Mouse (Mus musculus) testis, adult 2 months (tissue): ENCODE measurements around the gene Cfap299. TPM values are rescaled to one million over a fixed set of nuclear protein-coding genes. Genes with fewer than 3 reads are reported as not detected.

ENCODE experiments used
- H3K27ac ChIP-seq: fragments of 200-500 bp; 2 replicates; pipeline ENCODE4 v1.5.1; 2012; ENCODE audit warnings: low read depth, low read length; ENCODE audit not compliant: control insufficient read depth, insufficient read depth
- H3K27me3 ChIP-seq: fragments of 200-500 bp; 2 replicates; pipeline ENCODE4 v1.6.1; 2012; ENCODE audit warnings: mild to moderate bottlenecking, low read length, moderate library complexity; ENCODE audit not compliant: control insufficient read depth, insufficient read depth
- H3K36me3 ChIP-seq: fragments of 200-500 bp; 2 replicates; pipeline ENCODE4 v1.6.1; 2012; ENCODE audit warnings: mild to moderate bottlenecking, low read length; ENCODE audit not compliant: control insufficient read depth, insufficient read depth
- H3K4me1 ChIP-seq: fragments of 200-500 bp; 2 replicates; pipeline ENCODE4 v1.6.1; 2012; ENCODE audit warnings: low read length; ENCODE audit not compliant: control insufficient read depth, insufficient read depth
- H3K4me3 ChIP-seq: fragments of 200-500 bp; 2 replicates; pipeline ENCODE4 v1.5.1; 2012; ENCODE audit warnings: low read depth, mild to moderate bottlenecking, low read length, moderate library complexity, mixed read lengths; ENCODE audit not compliant: control insufficient read depth
- CTCF ChIP-seq: fragments of 200-500 bp; IDR thresholded peaks from 2 replicates; pipeline ENCODE4 v1.5.1; 2012; ENCODE audit warnings: low read depth, mild to moderate bottlenecking, inconsistent platforms, low read length, moderate library complexity; ENCODE audit not compliant: control insufficient read depth, insufficient read depth, insufficient replicate concordance
- POLR2A ChIP-seq: fragments of 200-500 bp; IDR thresholded peaks from 2 replicates; pipeline ENCODE4 v1.6.1; 2012; ENCODE audit warnings: low read depth, mild to moderate bottlenecking, inconsistent platforms, low read length, moderate library complexity; ENCODE audit not compliant: control insufficient read depth
- polyA plus RNA-seq: library from polyadenylated mRNA; depleted of rRNA; stranded (reverse); fragments of >200 nt; gene quantifications from 2 replicates; pipeline ENCODE4 v1.2.3, GENCODE M21; 2012

Gene Cfap299
- polyA plus RNA-seq, 1 experiment = 62.1 TPM

- H3K36me3 ChIP-seq = no peaks in the 10 kb centered on the region
- TF ChIP-seq POLR2A = no peak
- no peaks in the 10 kb centered on the region for H3K27me3 ChIP-seq
- H3K27ac ChIP-seq = no peak overlapping the region
- H3K4me1 ChIP-seq = no peaks in the 10 kb centered on the region
- H3K4me3 ChIP-seq = no peak overlapping the region
Observed at GRCm38 (mm10) chr5:98483507-98483906, 154.4 kb downstream of the Cfap299 start.

GRCm38 (mm10) chr5:98485189-98485588 lies 156.1 kb downstream of the Cfap299 start:
- no peak overlapping the region for H3K27ac ChIP-seq
- TF ChIP-seq CTCF (no peak), POLR2A (no peak)
- H3K4me3 ChIP-seq = no peak overlapping the region
- no peaks in the 10 kb centered on the region for H3K4me1 ChIP-seq
- H3K27me3 ChIP-seq = no peaks in the 10 kb centered on the region
- H3K36me3 ChIP-seq = no peaks in the 10 kb centered on the region

- Histone ChIP-seq H3K27ac (no peak overlapping the region), H3K4me1 (no peaks in the 10 kb centered on the region), H3K4me3 (no peak overlapping the region), H3K36me3 (no peaks in the 10 kb centered on the region), H3K27me3 (no peaks in the 10 kb centered on the region)
- TF ChIP-seq POLR2A = no peak
- TF ChIP-seq CTCF = no peak
Observed at GRCm38 (mm10) chr5:98498317-98498716, 169.2 kb downstream of the Cfap299 start.

- H3K36me3 ChIP-seq = no peaks in the 10 kb centered on the region
- H3K4me1 ChIP-seq = no peaks in the 10 kb centered on the region
- no peak overlapping the region for H3K27ac ChIP-seq
- H3K27me3 ChIP-seq = no peaks in the 10 kb centered on the region
- H3K4me3 ChIP-seq = no peak overlapping the region
- TF ChIP-seq CTCF (no peak), POLR2A (no peak)
Observed at GRCm38 (mm10) chr5:98516214-98516613, 187.1 kb downstream of the Cfap299 start.

GRCm38 (mm10) chr5:98520118-98520517 lies 191.0 kb downstream of the Cfap299 start:
- TF ChIP-seq POLR2A (no peak), CTCF (no peak)

GRCm38 (mm10) chr5:98522270-98522977 lies 193.3 kb downstream of the Cfap299 start:
- H3K4me1 ChIP-seq = no peaks in the 10 kb centered on the region
- H3K27ac ChIP-seq = no peak overlapping the region
- no peaks in the 10 kb centered on the region for H3K36me3 ChIP-seq
- H3K4me3 ChIP-seq = no peak overlapping the region
- no peak for TF ChIP-seq CTCF
- no peak for TF ChIP-seq POLR2A
- no peaks in the 10 kb centered on the region for H3K27me3 ChIP-seq

More at GRCm38 (mm10) chr5:98520118-98520517, 191.0 kb downstream of the Cfap299 start:
- Histone ChIP-seq H3K27ac (no peak overlapping the region), H3K4me1 (no peaks in the 10 kb centered on the region), H3K36me3 (no peaks in the 10 kb centered on the region), H3K27me3 (no peaks in the 10 kb centered on the region), H3K4me3 (no peak overlapping the region)

GRCm38 (mm10) chr5:98523050-98523449 lies 193.9 kb downstream of the Cfap299 start:
- no peaks in the 10 kb centered on the region for H3K36me3 ChIP-seq
- TF ChIP-seq CTCF = no peak
- TF ChIP-seq POLR2A = no peak
- no peak overlapping the region for H3K27ac ChIP-seq
- no peaks in the 10 kb centered on the region for H3K4me1 ChIP-seq
- H3K27me3 ChIP-seq = no peaks in the 10 kb centered on the region
- H3K4me3 ChIP-seq = no peak overlapping the region

GRCm38 (mm10) chr5:98523783-98524182 lies 194.7 kb downstream of the Cfap299 start:
- Histone ChIP-seq H3K4me1 (no peaks in the 10 kb centered on the region), H3K27me3 (no peaks in the 10 kb centered on the region), H3K36me3 (no peaks in the 10 kb centered on the region), H3K27ac (no peak overlapping the region), H3K4me3 (no peak overlapping the region)
- TF ChIP-seq CTCF (no peak), POLR2A (no peak)
